Mouse (Mus musculus) heart, postnatal 36 days (tissue): ENCODE measurements at regions not wholly inside any gene's neighbourhood (a gene's known extent, or its start where the extent isn't known, plus 50 kb on each side); places are given as distances from the start of the nearest gene placed in this dataset.

ENCODE experiments used
- DNase-seq, 2 experiments: peaks; one replicate each; pipeline ENCODE4 v3.0.0; 2021 to 2022
- intact Hi-C: fragments of 180-260 bp; cut with DNase I; formaldehyde crosslinking; loops from one replicate; pipeline ENCODE4 v1.15.1; 2025

GRCm38 (mm10) chr8:128201635-128202034 is 156.8 kb upstream of the Nrp1 start:
- intact Hi-C loops = no loop called here
- DNase-seq = no peak

- intact Hi-C loops = no loop called here
- no peak for DNase-seq
These were observed 156.1 kb upstream of the Nrp1 start for GRCm38 (mm10) chr8:128202158-128202886.

- DNase-seq = no peak
- intact Hi-C loops = no loop called here
These were observed 153.6 kb upstream of the Nrp1 start for GRCm38 (mm10) chr8:128204803-128205202.

GRCm38 (mm10) chr8:128207138-128207537 is 151.3 kb upstream of the Nrp1 start:
- no peak for DNase-seq
- intact Hi-C loops = no loop called here

GRCm38 (mm10) chr8:128210761-128211160 is 147.6 kb upstream of the Nrp1 start:
- peak in 1 of 2 experiments; percentile 24 for DNase-seq
- intact Hi-C loops = no loop called here

- intact Hi-C loops = no loop called here
- no peak for DNase-seq
These were observed 146.2 kb upstream of the Nrp1 start for GRCm38 (mm10) chr8:128212223-128212622.

- peak in 1 of 2 experiments; percentile 15 for DNase-seq
- intact Hi-C loops = no loop called here
These were observed 144.1 kb upstream of the Nrp1 start for GRCm38 (mm10) chr8:128214256-128214655.

- intact Hi-C loops = loop anchor here (1.0 to 5.0 kb wide), 2 partner anchors 107 to 138 kb away; no protein-coding TSS in a partner anchor
- no peak for DNase-seq
These were observed 139.5 kb upstream of the Nrp1 start for GRCm38 (mm10) chr8:128218886-128219285.

GRCm38 (mm10) chr8:128219539-128219938 is 138.9 kb upstream of the Nrp1 start:
- peak; percentile 79 to 80 for DNase-seq
- intact Hi-C loops = loop anchor here (1.0 to 5.0 kb wide), 2 partner anchors 107 to 138 kb away; no protein-coding TSS in a partner anchor

GRCm38 (mm10) chr8:128223092-128223491 is 135.3 kb upstream of the Nrp1 start:
- DNase-seq = no peak
- intact Hi-C loops = no loop called here

GRCm38 (mm10) chr8:128223522-128223921 is 134.9 kb upstream of the Nrp1 start:
- DNase-seq = no peak
- intact Hi-C loops = no loop called here

GRCm38 (mm10) chr8:128225123-128225522 is 133.3 kb upstream of the Nrp1 start:
- DNase-seq = no peak
- intact Hi-C loops = no loop called here

- no peak for DNase-seq
- intact Hi-C loops = no loop called here
These were observed 123.3 kb upstream of the Nrp1 start for GRCm38 (mm10) chr8:128235071-128235470.

- no peak for DNase-seq
- intact Hi-C loops = no loop called here
These were observed 122.9 kb upstream of the Nrp1 start for GRCm38 (mm10) chr8:128235527-128235926.

- intact Hi-C loops = no loop called here
- DNase-seq = no peak
These were observed 122.3 kb upstream of the Nrp1 start for GRCm38 (mm10) chr8:128236097-128236496.

- intact Hi-C loops = no loop called here
- no peak for DNase-seq
These were observed 119.5 kb upstream of the Nrp1 start for GRCm38 (mm10) chr8:128238948-128239347.

GRCm38 (mm10) chr8:128239783-128240182 is 118.6 kb upstream of the Nrp1 start:
- no peak for DNase-seq
- intact Hi-C loops = no loop called here

- DNase-seq = no peak
- intact Hi-C loops = no loop called here
These were observed 117.2 kb upstream of the Nrp1 start for GRCm38 (mm10) chr8:128241200-128241599.

- intact Hi-C loops = no loop called here
- DNase-seq = no peak
These were observed 115.7 kb upstream of the Nrp1 start for GRCm38 (mm10) chr8:128242465-128243251.

- intact Hi-C loops = no loop called here
- DNase-seq = no peak
These were observed 106.7 kb upstream of the Nrp1 start for GRCm38 (mm10) chr8:128251723-128252122.

- no peak for DNase-seq
- intact Hi-C loops = no loop called here
These were observed 97.6 kb upstream of the Nrp1 start for GRCm38 (mm10) chr8:128260836-128261235.

- intact Hi-C loops = no loop called here
- DNase-seq = no peak
These were observed 97.0 kb upstream of the Nrp1 start for GRCm38 (mm10) chr8:128261367-128261766.
